Mouse (Mus musculus) c-Kit-positive CD71-positive TER-119-negative erythroid progenitor cells, embryonic 14.5 days (primary cell): ENCODE measurements around the gene Mnd1.

Experiments
- DNase-seq: peaks from one replicate; pipeline ENCODE4 v3.0.0-alpha.2; 2013; ENCODE audit warnings: low read depth

The Mnd1 gene

DNA sequence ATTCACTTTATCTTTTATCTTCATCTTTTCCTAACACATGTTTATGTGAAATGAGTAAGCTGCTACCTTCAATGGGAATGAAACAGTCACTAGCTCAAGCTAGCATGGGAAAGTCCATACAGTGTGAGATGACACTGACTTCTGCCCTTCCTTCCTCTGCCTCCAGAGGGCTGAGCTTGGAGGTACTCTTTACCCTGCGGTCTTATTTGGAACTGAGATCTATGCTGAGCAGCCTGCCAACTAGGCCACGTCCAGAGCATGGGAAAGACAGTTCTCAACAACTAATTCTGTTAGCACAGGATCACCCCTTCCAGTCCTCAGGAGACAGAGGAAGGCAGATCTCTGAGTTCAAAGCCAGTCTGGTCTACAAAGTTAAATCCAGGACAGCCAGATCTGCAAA, 64.6 kb downstream of the Mnd1 start:
- DNase-seq: peak; percentile 4

DNA sequence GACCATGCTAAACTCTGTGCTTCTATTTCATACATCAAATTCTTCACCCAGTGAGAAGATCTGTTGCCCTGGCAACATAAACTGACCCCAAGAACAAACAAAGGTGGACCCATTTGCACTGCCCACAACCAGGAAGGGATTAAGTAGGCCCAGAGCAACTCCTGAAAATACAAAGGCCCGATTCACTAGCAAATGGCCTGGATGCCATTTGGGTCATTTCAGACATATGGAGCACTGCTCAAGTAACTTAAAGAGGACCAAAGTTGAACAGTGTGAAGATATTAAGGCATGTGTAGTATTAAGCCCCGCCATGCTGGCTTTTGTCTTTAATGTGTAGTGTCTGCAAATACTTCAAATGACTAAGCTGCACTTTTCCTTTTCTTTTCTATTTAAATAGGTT, 68.7 kb downstream of the Mnd1 start:
- no peak for DNase-seq

DNA sequence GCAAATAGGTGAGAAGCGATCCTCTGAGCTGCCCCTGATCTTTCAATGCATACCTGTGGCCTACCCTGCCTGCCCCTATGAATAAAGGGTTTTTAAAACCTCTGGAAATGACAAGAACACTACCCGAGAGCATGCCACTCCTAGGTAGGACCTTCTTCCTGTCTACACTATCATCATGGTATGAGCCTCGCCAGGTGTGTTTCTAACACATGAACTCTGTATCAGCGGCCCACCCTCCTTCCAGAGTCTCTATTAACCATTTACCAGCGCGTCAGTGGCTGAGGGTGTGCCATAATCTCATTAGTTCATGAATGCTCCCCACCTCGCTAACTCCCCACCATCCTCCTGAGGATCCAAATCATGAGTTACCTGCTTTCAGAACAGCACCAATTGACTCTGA, 69.2 kb downstream of the Mnd1 start:
- no peak for DNase-seq

DNA sequence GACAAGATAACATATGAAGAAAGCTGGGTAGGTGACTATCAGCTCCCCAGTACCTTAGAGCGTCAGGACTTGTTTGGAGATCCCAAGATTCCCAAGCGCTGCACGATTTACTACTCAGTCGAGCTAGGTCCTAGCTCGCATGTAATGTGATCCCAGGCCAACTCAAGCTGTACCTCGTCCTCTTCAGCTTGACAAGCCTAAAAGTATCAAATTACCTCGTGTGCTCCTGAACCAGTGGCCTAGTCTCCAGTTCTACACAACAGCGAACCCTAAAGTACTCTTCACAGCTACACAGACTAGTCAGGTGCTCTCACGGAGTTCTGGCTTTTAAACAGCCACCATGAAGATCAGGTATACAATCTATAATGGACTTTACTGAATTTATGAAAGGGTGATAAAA, 70.2 kb downstream of the Mnd1 start:
- no peak for DNase-seq

DNA sequence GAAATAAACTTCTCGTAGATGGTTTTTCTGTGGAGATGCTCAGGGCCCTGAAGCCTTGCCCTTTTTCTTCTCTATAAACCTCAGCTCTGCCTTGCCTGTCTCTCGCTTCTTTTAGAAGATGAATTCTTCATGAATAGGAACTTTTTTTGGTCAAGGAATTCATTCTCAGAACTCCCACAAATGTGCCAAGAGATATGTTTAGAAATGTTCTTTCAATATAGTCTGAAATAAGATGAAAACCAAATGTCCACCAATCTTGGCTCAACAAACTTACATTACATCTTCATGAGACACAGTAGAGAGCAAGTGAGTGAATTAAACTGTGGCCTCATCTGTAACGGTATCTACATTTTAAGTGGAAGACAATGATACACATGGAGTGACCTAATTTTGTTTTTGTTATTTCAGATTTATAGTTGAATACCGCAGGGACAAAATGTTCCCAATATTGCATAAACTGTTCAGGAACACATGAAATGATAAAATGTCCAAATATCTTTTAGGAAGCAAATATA, 74.3 kb downstream of the Mnd1 start:
- DNase-seq: no peak

DNA sequence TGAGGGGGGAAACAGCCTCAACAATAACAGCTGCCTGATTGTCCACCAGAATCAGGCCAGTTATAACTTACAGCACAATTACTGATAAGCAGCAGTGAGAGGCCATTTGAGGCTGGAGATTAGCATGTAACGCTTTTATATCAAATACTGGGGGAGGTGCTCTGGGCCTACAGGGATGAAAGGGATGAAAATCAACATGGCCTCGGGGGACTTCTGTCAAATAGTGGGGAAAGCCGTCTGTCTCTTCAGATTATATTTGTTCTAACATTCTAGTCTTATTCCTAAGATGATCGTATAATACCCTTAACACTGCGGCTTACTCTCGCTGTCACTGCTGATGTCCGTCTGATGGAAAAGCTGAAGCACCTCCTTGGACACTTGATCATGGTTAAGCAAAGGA, 75.5 kb downstream of the Mnd1 start:
- no peak for DNase-seq

DNA sequence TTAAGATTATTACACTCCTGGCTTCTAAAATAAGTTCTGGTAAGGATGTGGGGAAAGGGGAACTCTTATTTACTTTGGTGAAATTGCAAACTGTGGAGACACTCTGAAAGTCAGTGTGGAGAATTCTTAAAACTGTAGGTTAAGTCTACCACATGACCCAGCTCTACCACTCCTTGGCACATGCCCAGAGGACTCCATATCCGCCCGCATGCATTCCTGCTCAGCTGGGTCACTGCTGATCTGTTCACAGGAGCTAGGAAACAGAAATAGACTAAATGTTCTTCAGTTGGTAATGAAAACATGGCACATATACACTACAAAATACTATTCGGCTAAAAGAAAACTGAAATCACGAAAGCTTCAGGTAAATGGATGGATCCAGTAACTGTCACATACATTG, 78.1 kb downstream of the Mnd1 start:
- DNase-seq: no peak

DNA sequence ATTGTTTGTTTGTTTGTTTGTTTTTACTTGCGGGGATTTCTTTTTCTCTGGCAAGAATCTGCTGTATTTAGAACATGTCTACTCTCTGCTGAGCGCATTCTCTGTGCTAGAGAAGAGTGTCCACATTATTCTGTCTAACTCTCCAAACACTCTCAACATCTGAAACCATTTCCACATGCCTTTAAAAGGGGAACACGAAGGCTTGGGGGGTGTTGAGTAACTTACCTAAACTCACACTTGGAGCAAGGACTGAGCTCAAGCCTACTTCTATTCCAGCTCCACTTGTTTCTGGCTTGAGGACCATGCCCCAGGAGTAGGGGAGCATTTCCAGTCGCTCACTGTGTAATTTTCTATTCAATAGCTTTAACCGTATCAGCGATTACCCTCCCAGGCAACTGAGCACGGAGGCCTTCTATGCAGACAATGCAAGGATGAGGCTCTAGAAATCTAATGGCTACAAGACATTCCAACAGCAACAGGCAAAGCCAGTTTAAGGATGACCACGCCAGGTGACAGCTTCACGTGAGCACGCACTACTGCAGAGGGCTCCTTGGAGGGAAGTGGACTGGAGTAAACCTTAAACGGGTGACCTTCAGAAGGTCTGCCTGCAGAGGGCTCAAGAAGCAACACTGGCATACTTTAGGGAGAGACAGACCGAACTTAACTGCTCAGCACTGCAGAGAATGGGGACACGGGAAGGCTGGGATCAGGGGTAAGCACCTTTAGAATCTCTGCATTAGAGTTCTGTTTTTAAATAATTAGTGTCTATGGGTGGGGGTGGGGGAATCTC, 78.8 kb downstream of the Mnd1 start:
- DNase-seq: no peak

DNA sequence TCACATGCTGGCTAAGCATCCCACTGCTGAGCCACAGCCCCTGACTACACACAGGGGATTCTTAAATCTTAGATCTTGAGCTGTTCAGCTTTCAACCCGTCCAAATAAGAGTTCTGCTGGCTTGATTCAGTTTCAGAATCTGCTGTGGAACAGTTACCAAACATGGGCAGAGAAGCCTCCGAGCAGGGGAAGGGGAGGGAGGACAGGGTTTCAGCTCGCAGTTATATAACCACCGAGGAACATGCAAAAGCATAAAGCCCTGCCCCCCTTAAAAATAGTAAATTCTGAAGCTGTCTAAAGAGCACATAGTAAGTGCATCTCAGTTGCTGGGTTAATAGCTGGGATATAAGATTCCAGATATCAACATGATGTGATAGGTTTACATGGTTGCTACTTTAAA, 80.1 kb downstream of the Mnd1 start:
- no peak for DNase-seq

DNA sequence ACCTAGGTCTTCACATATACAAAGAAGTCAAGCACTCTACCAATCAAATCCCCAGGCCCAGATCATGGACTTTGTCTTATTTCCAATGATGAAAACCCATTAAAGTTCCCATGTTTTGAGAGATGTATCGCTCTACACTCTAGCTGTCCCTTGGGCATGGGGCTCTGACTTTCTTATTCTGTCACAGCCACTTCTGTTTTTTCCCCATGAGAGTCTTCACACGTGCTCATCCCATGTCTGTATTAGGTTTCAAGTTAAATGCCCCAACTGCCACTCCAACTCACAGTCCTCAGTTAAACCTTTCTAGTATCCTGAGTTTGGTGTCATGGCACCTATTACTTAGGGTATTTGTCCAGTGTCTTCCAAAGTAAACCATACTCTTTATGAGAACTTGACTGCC, 80.8 kb downstream of the Mnd1 start:
- DNase-seq: no peak

DNA sequence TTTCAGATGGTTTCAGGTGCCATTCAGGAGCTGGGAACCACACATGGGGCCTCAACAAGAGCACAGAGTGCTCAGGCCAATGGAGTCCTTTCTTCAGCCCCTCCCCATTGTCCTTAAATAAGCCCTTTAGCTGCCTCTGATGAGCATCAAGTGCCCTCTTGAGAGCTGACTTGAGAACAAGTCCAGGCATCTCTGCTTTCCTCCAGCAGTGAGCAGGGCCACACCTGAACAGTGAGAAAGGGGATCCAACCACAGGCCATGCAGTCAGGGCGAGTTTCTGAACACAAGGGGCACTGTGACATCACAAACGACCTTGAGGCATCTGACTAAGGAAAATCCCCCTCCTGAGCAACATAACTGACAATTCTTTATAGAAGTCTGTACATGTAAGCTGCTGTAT, 83.9 kb downstream of the Mnd1 start:
- DNase-seq: no peak

DNA sequence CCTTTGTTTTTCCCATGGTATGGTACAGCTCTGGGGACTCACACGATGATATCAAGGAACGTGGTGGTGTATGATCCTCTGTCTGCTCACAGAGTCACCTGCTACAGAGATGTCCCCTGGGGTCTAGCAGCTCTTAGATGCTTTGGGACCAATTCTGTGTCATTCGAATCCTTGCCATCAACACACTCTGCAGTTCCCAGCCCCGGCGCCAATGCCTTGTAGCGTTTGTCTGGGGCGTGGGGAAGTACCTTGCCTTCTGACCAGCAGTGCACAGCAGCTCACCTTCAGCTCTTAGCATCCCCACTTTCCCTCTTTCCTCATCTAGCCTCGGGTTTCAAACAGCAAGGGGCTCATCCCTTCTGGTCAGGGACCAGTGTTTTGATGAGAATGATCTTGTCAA, 84.8 kb downstream of the Mnd1 start:
- DNase-seq: no peak

DNA sequence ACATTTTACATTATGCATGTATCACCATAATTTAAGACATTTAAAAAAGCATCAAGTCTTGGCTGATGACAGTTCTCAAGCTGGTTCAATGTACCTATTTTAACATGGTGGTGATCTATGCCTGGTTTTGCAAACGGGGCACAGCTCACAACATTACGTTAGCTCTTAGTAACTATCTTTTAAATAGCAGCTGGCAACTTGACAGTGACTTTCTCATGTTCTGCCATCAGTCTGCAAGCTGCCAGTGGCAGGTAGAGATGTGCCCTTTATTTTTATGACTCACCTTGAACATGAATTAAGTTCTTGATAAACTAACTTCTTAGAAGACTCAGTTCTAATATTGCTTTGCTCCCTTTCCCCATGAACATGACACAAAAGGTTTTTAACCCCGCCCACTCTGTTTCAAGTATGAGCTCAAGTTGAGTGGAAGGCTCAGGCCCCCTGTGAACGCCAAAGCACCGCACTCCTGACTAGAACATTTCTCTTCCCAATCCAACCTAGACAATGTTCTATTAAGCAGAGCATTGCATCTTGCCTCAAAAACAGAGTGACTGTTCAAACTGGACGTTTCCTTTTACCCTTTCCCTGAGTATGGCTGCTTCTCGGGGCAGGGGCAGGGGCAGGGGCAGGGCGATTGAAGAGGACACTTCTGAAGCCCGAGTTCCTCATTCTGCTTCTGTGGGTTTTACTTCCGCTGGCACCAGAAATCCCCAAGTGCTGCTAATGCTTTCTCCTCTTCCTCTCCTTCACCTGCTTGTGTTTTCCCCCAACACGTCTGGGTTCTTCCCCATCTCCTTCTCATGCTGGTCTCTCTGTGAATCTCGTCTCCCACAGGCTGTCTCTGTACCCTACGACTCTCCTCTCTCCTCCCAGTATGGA, 86.5 kb downstream of the Mnd1 start:
- no peak for DNase-seq

DNA sequence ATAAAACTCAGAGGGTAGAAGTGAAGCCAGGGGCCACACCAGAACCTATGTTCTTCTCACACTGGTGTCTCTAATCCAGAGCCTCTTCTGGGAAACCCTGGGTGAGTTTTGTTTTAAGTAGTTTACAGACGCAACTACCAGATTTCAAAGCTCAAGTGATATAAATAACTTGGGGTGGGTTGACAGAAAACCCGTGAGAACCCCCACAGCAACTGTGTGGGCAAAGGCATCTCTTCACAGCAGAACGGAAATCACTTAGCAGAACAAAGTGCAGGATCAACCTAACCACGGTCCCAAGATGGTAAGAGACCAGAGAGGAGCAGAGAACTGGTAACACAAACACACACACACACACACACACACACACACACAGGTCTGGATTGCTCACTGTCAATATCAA, 89.8 kb downstream of the Mnd1 start:
- no peak for DNase-seq

DNA sequence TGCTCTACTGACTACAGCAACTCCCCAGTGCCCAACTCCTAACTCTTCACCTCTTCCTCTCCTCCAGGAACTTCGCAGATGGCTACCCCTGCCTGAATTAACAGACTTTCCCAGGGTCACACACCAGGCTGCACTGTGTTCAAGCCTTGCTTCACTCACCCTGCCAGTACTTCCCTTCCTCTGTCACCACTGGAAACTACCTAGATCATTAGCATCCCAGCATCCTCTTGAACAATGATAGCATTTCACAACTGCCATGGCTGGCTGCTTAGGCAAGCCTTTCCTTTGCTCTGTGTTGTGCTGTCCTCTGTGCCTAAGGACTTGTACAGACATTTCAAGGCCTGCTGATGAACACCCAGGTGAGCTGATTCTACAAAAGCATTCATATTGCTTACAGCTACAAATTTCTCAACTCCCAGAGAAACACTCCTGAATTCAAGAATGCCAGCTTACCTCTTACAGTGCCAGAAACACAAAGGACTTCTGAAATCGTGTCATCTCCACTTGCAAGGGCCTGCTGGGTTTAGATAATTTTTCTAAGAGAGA, 92.1 kb downstream of the Mnd1 start:
- DNase-seq: no peak

DNA sequence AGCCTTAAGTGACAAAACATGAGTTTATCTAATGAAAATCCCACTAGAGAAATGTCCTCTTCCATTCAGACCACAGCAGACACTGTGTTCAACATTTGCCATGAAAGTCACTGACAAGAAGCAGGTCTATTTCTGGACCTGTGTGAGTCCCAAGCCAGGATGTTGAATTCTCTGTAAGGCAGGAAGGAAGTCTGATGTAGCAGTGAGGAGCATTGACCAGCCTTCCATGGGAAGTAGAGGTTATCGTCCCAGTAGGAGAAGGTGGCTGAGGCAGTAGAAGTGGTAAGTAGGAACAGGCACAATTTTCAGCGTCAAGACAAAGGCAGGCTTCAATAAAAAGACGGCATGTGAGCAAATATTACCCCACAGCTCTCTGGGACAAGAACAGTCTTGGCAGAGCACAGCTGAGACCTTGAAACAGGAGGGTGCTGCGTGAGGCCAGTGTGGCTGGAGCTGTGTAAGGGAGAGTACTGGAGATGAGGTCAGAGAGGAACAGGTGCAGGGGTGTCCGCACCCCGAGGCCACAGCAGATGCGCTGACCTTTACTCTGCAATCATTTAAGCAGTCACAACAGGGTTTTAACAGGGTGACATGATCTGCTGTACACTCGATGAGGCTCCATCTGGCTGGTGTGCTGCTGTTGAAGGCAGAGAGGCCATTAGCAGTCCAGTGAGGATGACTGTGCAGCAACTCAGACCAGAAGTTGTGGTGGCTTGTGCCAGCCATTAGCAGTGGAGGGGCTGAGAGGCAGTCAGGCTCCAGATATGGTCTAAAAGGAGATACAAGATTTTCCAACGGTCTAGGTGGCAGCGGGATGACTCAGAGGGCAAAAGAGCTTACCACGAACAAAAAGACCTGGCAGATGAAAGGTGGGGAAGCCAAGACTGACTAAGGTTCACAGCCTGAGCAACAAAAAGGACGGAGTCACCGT, 93.8 kb downstream of the Mnd1 start:
- DNase-seq: no peak

DNA sequence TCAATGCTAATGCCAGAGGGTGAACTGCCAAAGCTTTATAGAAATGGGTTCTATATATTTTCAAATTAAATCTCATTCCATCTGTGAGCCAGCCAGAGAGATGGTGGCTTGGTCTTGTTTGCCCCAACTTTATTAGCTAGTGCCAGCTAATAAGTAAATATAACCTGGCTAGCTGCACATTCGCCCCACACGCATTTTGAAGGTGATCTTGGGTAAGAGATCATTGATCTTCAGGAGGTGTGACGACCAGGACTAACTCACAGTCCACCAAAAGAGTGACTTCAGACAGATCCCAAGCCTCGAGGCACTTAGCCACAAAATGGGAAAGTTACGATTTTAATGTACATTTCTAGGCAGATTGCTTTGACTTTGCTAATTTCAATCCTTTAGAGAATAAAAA, 94.6 kb downstream of the Mnd1 start:
- DNase-seq: no peak

DNA sequence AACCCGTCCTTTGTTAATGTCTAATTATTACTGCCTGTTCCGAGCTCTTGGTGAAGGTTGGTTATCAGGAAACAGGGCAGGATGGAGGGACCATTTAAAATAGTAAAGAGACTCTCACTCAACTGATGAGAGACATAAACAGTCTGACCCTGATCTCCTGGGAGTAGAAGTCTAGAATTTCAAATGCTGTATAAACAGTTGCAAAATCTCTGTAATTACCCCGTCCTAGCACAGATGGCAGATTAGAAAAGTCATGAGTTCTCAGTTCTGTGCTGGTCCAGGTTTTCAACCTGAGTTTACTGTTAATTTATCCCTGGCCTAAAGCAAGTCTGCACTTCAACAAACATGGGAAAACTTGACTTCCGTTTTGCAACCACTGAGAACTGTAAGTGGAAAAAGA, 95.5 kb downstream of the Mnd1 start:
- no peak for DNase-seq

DNA sequence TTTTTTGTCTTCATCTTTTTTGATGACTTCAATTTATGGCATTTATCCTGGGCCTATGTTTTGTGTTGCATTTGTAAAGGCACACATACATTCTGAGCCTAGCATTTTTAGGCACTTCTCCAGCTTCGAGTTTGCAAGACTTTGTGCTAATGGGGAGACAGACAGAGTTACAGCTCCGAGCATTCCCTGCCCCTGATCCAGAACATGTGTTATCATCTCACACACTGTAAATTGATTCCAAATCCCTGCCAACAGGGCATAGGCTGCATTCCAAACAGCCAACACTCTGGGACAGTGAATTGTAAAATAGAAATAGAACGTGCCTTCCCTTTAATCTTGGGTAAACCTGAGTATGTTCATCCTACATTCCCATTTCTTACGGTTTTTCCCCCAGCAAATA, 95.9 kb downstream of the Mnd1 start:
- no peak for DNase-seq

DNA sequence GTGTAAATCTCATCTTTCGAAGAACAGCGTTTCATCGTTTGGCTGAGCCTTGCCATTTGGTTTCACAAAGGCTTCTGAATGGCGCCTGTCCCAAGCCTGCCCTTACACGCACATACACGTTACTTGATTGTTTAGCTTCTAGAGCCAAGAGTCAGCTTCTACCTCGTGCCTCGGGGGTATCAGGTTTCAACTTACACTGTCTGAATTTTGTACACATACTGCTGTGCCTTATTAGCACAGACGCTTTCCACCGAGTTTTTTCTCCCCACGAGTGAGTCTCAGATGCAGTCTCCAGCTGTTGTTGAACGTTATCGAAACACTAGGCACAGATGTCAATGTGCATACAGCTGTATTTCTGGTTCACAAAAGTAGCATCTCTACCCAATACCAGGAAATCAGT, 96.3 kb downstream of the Mnd1 start:
- DNase-seq: no peak

DNA sequence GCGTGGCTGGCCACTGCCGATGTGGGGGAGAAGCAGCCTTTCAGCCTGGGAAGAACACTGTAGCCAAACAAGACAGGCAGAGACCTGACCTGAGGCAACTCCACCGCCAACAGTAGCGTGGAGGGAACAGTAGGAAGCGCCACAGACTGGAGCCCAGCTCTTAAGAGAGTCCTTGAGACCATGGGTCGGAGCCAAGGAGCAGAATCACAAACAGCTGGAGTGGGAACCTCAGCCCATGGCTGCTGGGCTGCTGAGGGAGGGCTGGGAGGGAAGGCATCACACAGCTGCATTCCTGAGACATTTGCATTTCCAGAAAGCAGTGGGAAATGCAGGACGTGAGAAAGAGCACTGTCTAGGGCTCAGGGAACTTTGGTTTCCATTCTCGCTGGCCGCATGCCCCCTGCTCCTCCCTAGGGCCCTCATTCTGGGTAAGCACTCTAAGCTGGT, 106.8 kb downstream of the Mnd1 start:
- DNase-seq: no peak

DNA sequence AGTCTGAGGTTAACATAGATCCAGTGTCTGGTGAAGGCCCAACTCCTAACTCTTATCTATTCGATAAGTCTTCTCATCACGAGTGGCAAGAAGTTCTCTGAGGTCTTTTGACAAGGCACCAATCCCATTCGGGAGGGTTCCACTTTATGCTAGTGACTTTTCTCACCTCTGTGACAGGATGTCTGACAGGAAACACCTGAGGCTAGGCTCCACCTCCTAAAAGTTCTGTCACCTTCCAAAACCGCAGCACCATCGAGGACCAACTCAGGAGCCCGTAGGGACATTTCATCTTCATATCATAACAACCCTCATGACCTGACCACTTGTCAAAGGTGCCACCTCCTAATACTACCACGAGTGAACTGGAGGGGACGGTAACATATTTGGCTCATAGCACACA, 109.4 kb downstream of the Mnd1 start:
- no peak for DNase-seq
